Mouse (Mus musculus) kidney, adult 11 months (tissue): Measurements from ENCODE around the gene Ccdc182.

Source experiments
- DNase-seq: peaks from one replicate; pipeline ENCODE4 v3.0.0; 2022

The Ccdc182 gene

GRCm38 (mm10) chr11:88293631-88294393 is at the start of gene Ccdc182:
Gene Ccdc182, plus strand, starts transcription at chr11:88294058.
- DNase-seq, result peak; percentile 67

- no peak for DNase-seq
Measured at GRCm38 (mm10) chr11:88245581-88246170, 48.2 kb upstream of the Ccdc182 start.

- no peak for DNase-seq
Measured at GRCm38 (mm10) chr11:88248636-88249035, 45.2 kb upstream of the Ccdc182 start.

GRCm38 (mm10) chr11:88250568-88250967 is 43.3 kb upstream of the Ccdc182 start:
- no peak for DNase-seq

- no peak for DNase-seq
Measured at GRCm38 (mm10) chr11:88251295-88251694, 42.6 kb upstream of the Ccdc182 start.

GRCm38 (mm10) chr11:88251972-88252766 is 41.7 kb upstream of the Ccdc182 start:
- DNase-seq, result peak; percentile 53

- DNase-seq, result no peak
Measured at GRCm38 (mm10) chr11:88252767-88253513, 40.9 kb upstream of the Ccdc182 start.

GRCm38 (mm10) chr11:88253514-88254167 is 40.2 kb upstream of the Ccdc182 start:
- DNase-seq, result no peak

GRCm38 (mm10) chr11:88257700-88258099 is 36.2 kb upstream of the Ccdc182 start:
- DNase-seq, result no peak

- no peak for DNase-seq
Measured at GRCm38 (mm10) chr11:88258212-88258611, 35.6 kb upstream of the Ccdc182 start.

- no peak for DNase-seq
Measured at GRCm38 (mm10) chr11:88260463-88260862, 33.4 kb upstream of the Ccdc182 start.

- no peak for DNase-seq
Measured at GRCm38 (mm10) chr11:88264889-88265288, 29.0 kb upstream of the Ccdc182 start.

GRCm38 (mm10) chr11:88266311-88266710 is 27.5 kb upstream of the Ccdc182 start:
- DNase-seq, result no peak

GRCm38 (mm10) chr11:88271870-88272269 is 22.0 kb upstream of the Ccdc182 start:
- no peak for DNase-seq

- DNase-seq, result no peak
Measured at GRCm38 (mm10) chr11:88274111-88274879, 19.6 kb upstream of the Ccdc182 start.

- DNase-seq, result peak; percentile 62
Measured at GRCm38 (mm10) chr11:88274901-88275498, 18.9 kb upstream of the Ccdc182 start.

- no peak for DNase-seq
Measured at GRCm38 (mm10) chr11:88275949-88276348, 17.9 kb upstream of the Ccdc182 start.

GRCm38 (mm10) chr11:88276534-88277308 is 17.1 kb upstream of the Ccdc182 start:
- DNase-seq, result peak; percentile 54

- peak; percentile 47 for DNase-seq
Measured at GRCm38 (mm10) chr11:88279006-88279405, 14.9 kb upstream of the Ccdc182 start.

GRCm38 (mm10) chr11:88280426-88280836 is 13.4 kb upstream of the Ccdc182 start:
- peak; percentile 54 for DNase-seq
